Mouse (Mus musculus) T-helper 2 cell (primary cell): ENCODE results near the gene Hdac8.

ENCODE experiments used
- in situ Hi-C: fragments of 300-600 bp; cut with MboI, MseI; formaldehyde crosslinking; loops from one replicate; pipeline ENCODE4 v1.15.1; 2025; ENCODE audit warnings: high pct_unique_total_duplicates

The Hdac8 gene

DNA sequence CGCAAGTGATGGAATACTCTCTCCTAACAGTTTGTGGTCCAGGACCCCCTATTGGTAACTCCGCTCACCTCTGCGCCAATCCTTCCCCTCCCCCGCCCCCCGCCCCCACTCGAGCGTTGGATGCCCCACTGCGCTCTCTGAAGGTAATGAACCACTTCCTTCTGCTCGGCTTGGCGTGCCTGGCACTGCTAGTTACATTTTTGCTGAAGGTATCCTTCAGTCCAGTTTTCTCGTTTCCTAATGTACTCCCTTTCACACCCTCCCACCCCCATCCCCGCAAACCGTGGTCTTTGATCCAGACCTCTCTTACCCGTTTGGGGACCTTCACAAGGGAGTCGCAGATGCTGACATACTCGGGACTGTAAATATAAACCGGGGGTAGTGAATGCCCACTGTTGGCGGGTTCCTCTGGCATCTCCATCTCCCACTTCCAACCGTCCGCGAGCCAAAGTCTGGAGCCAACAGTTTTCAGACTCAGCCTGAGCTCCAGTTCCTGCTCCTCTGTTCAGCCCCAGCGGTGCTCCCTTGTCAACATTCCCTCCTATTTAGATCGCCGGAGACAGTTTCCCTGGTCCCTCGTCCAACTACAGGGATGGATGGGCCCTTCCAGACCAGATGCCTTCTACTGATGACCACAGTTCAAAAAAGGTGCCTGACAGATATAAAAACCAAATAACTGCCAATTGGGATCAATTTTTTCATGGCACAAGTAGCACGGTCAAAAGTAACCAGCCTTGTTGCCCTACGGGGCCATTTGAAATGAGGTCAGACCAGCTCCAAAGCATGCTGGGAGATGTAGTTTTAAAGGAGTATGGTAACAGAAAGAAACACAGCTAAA lies at the start of gene Hdac8:
Gene Hdac8, minus strand, starts transcription at position 716 of the 838 bp plus-strand sequence.
- in situ Hi-C loops: no loop called here

DNA sequence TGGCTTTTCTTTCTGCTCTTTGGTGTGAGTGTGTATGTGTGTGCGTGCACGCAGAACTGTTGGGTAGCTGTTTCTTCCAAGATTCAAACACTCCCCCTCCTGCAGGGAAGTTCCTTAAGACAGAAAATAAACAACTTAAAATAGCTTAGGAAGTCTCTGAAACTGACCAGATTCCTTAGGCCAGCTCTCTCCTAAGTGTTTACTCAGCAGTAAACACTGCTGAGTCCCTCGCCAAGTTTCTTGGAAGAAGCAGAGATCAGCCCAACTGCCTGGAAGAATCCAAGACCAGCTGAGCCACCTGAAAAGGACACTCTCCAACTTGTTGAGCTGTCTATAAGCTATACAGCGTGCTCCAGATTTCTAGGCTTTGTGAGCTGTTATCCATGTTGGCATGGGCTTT lies 4.0 kb upstream of the Hdac8 start:
- in situ Hi-C loops: no loop called here

DNA sequence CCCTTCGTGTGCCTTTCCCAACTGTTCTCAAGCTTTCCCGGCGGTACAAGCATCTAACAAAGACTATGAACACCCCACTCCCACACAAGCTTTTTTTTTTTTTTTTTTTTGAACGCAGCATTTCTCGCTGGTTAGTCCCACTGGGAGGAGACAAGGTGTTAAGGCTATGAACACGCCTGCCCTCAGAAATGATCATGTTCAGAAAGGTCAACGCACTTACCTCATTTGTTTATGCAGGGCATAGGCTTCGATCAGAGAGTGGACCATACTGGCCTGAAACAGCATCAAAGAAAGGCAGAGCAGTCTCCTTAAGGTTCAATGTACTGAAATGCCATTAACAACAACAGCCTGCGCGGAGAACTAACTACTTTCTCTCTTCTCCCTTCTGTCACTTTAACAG lies 980 bp downstream of the Hdac8 start:
- in situ Hi-C loops: no loop called here

DNA sequence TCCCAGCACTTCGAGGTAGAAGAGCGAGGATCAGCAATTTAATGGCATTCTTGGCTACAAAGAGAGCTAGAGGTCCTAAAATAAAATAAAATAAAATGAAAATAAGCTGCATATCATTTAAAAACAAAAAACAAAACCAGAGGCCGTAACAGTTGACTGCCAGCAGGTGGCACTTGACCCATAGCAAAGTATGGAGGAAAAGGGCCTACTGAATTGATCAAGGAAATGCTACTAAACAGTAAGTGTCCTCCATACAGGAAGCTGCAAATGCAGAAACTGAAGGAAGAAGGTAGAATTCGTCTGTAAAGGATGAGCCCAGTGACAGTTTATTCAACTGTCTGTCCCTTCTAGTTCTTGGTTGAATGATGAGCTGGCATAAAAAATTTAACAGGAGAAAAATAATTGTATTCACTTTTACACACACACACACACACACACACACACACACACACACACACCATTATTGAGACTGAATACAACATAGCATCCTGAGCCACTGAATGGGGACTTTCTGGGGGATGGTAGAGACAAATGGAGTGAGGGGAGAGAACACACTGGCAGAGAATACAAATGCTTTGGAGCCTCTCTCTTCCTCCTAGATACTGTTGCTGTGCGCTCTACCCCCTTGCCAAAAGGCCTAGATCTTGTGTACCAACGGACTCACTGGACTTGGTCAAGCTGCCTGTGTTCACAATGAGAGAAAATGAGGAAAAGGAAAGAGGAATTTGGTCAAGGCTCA lies 11.0 kb downstream of the Hdac8 start:
- in situ Hi-C loops: no loop called here

DNA sequence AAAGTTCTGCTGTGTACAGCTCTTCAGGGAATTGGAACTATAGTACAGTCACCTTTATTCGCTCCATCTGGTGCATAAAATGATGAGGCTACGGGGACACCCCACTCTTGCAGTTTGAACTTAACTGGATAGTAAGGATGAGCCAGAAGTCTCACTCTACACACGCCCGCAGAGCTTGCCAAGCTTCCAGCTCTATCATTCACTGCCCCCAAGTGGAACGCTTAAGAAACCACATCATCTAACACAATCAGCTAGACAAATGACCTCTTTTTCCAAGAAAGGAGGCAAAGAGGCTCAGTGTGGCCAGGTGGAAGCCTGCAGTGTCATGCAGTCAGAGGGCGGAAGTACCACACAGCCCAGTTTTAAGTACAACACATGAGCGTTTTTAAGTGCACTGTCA lies 19.6 kb downstream of the Hdac8 start:
- in situ Hi-C loops: no loop called here

DNA sequence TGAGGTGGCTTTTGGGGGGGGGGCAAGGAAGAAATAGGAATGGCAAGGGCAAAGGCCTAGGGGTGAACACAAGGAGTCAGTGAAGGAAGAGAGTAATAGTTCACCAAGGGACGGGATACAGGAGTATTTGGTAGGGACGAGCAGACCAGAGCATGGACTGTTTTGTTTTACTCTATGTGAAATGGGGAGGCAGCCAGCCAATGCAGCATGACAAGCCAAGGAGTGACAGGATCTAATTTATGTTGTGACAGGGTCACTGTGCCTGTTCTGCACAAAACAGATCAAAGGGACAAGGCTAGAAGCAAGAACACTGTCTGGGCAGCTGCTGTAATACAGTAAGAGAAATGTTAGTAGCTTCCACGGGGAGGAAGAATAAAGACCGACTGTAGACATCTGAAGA lies 25.5 kb downstream of the Hdac8 start:
- in situ Hi-C loops: loop anchor here (5.0 to 10.0 kb wide), 2 partner anchors 262 to 1375 kb away; no protein-coding TSS in a partner anchor

DNA sequence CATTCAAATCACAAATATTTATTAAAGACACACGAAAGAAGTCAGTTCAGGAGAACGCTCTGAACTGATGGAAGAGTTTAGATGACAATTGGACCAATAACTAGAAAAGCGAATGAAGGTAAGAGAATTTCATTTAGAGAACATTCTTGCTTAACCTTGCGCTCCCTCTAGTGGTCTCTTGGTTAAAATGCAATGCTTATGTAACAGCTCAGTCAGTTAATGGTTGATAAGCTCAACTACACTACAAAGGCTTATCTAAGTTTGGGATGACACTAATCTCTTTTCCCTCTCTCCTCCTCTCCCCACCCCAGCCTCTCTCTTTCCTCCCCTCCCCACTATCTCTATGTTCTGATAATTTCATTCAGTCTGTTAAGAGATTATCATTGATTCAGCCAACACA lies 26.2 kb downstream of the Hdac8 start:
- in situ Hi-C loops: loop anchor here (5.0 to 10.0 kb wide), 2 partner anchors 262 to 1374 kb away; no protein-coding TSS in a partner anchor

DNA sequence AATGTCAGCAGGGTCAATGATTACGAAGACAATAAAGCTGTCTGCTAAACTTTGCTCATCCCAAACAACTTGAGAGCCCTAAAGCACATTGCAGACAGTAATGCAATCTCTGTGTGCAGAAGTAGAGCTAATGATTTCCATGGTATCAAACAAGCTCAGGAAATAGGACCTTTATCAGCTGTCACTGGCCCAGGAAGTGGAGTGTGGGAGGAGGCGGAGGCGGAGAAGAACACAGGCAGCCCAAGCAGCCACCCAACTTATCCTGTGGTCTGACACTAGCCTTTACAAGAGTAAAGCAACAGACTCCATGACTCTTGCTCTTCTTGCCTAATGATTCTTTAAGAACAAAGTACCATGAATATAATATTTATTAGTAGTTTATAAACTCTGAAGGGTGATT lies 26.7 kb downstream of the Hdac8 start:
- in situ Hi-C loops: loop anchor here (5.0 to 10.0 kb wide), 2 partner anchors 261 to 1374 kb away; no protein-coding TSS in a partner anchor

DNA sequence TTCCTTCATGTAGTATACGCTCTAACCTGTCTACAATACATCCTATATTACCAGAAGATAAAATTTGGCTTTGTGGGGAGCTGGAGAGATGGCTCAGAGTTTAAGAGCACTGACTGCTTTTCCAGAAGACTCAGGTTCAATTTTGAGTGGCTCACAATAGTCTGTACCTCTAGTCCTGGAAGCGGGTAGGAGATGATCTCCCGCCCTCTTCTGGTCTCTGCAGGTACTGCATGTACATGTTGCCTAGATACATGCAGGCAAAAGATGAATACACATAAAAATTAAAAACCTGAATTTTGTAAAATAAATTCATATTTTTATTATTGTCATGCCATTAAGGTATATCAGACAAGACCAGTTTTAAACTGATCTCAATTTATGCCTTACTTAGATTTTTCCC lies 28.4 kb downstream of the Hdac8 start:
- in situ Hi-C loops: loop anchor here (5.0 to 10.0 kb wide), 2 partner anchors 259 to 1372 kb away; no protein-coding TSS in a partner anchor

DNA sequence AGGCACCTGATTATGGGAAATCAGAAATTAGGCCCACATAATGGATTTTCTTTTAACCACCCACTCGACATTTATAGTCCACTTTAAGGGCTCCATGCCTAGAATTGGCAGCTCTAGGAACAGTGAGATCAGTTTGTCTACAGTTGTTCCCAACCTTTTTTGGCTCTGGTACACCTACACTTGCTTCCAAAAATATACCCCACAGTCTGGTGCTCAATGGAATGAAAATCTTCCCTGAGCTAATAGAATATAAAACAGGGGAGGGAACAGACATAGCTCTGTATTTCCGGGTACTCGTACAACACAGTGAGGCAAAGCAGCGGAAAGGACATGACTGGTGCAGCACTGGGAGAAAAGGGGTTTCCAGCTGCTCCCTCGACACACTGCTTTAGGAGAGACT lies 29.6 kb downstream of the Hdac8 start:
- in situ Hi-C loops: loop anchor here (5.0 to 10.0 kb wide), 2 partner anchors 258 to 1371 kb away; no protein-coding TSS in a partner anchor

DNA sequence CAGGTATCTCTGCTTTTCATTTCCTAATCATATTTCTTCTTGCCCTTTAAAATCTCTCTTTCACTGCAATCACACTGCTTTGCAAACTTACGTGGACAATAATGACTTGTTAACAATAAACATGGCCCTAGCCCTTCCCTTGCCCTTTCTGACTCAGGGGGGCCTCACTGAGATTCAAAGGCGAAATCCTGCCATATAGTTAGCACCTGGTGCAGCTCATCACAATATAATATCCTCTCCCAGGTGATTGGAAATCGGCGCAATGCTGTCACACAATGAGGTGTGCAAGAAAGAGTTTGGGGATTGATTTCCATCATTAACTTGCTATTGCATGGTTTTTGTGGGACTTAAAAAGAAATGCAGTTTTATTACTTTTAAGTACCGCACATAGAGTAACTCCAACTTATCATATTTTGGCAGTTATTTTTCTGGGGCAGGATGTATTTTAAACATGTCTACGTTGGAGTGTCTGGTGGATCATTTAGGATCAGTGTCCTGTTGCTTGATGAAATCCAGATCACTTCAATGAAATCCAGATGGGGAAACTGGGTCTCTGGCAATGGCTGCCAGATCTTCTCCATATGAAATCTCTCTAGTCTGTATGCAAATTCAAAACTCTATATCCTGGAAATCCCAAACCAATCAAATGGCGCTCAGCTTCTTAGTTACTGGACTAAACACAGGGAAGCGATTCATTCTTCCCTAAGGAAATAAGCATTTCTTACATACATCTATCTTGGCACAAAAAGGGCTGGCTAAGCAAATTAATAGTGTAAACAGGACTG lies 86.6 kb downstream of the Hdac8 start:
- in situ Hi-C loops: loop anchor here (10.0 kb wide), 1 partner anchor 1794 kb away; the partner anchor contains the start of genes Kif4 and Pdzd11

DNA sequence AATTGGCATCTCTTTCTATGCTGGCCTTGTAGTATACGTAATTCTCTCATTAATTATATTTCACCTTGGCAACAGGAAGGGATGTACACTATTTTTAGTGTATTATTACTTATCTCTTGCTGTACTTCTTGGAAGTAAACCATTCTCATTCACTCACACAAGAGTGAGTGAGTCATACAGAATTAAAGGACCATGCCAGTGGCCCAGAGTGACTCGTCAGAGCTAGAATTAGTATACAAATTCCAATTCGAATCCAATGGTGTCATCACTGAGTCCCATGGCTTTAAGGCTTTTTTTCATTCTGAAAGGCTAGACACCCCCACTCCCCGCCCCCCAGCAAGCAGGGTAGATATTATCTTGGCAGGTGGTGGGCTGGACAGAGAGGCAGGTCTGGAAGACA lies 88.2 kb downstream of the Hdac8 start:
- in situ Hi-C loops: loop anchor here (10.0 kb wide), 1 partner anchor 1792 kb away; the partner anchor contains the start of genes Kif4 and Pdzd11

DNA sequence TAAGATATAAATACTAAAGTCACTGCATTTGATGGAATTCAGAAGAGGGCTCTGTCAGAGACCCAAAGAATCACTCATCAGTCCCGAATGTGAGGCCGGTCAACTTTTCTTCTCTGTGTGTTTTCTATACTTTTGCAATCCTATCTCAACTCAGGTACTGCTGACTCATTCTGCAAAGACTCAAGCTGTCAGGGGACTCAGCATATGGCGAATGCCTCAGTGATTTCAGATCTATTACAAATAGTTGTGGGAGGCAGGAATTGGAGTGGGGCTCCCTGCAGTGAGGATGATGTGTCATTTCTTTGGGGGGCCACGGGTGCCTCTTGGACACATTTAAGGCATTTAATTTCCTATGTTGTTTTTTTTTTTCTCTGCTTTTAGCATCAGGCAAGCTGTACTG lies 88.8 kb downstream of the Hdac8 start:
- in situ Hi-C loops: loop anchor here (10.0 kb wide), 1 partner anchor 1792 kb away; the partner anchor contains the start of genes Kif4 and Pdzd11

DNA sequence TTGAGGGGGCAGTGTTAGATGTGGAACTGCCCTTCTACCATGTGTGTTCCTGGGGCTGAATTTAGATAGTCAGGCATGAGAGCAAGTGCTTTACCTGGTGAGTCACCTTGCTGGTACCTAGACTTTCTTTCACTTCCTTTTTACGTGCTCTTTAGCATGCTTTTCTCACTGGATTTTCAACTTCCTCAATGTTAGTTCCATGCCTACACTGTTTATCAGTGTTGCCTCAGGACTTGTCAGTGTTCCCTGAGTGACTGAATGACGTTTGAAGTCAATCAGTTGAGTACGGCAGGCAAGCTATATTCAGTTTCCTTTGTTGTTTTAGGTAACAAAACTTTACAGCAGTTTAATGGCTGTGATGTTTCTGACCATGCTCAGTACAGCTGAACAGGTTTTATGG lies 120.4 kb downstream of the Hdac8 start:
- in situ Hi-C loops: no loop called here

DNA sequence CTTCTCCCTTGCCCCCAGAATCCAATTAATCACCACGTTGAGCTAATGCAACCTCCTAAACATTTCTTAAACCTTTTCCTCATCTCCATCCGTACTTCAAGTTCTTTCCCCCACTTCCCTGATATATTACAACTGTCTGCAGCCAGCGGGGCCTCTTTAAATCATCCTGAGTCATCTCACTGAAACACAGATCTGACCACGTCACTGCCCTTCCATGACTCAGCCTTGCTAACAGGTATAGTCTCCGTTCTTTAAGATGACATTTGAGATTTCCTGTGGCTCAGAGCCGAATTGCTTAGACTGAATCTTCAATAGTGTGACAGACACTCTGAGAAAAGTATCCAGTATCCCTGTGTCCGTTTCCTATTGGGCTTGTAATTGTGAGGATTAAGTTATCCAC lies 122.0 kb downstream of the Hdac8 start:
- in situ Hi-C loops: no loop called here

DNA sequence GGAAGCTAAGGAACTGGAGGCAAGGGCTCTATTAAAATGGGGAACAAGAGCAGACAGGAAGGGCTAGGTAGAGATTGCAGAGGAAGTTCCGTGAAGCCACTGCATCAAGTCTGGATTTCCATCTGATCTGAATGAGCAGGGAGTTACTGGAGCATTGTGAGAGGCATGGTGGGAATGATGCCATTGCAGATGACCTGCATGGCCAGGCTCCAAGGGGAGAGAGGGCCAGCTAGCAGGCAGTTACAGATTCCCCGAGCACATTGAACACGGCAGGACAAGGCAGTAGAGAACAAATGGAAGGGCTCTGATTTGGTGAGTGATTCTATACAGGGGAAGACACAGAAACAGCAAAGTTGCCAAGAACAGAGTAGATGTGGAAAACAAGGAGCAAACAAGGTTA lies 138.6 kb downstream of the Hdac8 start:
- in situ Hi-C loops: no loop called here

DNA sequence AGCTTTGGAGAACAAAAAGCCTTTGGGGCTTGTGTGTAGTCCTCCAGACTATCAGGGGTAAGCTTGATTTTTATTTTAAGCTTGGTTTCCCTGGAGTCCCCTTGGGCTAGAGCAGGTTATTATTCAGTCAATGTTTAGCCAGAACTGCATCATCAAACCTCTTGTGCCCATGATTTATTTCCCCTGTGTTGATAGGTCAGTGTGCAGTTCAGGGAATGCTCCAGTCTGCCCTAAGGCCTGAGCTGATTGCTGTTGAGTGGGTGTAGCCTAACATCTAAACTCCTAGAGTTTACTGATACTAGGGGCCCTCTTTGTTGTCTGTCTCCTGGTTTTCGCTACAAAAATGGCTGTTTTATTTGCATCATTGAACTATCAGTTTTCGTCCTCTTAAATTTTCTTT lies 142.9 kb downstream of the Hdac8 start:
- in situ Hi-C loops: no loop called here

DNA sequence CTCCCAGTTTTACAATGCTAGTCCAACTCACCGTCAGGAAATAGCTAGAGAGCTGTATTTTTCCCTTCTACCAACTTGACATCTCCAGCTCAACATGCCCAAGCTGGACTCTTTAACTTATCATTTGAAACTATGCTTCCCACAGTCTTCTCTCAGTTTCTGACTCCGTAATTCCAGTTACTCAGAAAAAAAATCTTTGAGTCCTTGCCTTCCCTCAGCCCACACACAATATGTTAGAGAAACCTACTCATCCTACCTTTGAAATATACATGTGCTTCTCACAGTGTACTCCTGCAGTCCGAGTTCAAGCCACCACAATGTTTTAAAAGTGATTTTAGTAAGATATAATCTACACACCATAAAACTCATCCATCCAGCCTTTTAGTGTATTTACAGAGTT lies 151.7 kb downstream of the Hdac8 start:
- in situ Hi-C loops: no loop called here

DNA sequence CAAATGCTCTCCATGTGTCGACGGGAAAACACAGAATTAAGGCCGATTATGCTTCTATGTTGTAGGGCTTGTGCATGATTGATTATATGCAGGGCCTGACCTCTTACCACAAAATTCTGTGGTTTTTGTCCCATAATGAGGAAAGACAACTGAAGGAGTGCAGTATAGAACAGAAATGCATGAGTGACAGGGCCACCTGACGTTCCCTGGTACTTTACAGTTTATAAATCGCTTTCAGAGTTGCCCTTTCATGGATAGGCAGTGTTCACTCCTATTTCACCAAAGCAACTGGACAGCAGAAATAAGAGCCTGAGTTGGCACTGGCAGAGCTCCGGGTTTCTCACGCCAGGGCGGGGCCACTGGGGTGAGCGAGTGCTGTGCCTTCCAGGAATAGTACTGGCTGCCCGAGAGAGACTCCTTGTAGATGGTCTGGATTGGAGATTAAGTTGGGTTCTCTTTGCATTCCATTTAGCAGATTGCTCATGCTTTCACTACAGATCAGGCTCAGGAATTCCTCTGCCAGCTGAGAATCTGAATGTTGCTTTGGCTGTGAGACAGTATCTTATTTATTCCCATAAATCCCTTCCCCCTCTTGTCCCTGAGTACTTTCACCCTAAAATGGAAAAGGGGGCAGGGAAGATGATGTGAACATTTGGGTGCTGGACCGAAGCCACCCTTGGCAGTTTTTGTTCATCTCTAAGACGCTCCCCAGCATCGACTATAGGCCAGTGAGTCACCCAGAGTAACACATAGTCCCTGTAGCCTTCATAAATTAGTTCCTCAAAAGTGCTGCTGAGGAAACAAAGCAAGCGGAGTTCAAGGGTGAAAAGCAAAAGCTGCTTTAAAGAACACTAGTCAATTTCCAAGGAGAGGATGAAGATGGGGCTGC lies 155.1 kb downstream of the Hdac8 start:
- in situ Hi-C loops: no loop called here

DNA sequence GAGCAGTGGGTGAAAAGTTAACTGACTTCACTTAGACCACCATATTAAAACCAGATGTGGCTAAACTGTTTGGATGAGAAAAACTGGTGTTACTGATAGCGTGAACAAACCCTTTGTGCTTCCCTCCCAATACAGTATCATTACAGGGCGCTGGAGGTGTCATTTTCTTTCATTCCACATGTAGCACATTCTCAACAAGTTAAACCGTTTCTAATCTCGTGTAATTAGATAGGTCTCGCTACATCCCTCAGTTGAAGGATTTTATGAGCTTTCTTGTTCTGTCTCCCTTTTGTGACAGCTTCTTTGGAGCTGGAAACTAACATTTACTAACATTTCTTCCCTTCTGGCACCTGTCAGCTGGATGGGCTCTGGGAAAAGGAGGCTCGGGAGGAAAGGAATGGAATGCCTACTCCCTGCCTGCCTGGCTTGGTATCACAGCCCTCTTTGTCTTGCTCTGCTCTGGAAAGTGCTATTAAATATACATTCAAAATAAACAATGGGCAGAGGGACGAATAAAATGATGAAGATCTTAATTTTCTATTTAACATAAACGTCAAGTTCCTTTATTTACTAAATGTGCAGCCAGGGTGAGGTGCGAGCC lies 156.2 kb downstream of the Hdac8 start:
- in situ Hi-C loops: no loop called here
